Mouse (Mus musculus): ENCODE results near the gene Gm5136. TPM values are rescaled to one million over a fixed set of nuclear protein-coding genes. Genes with fewer than 3 reads are reported as not detected.

The Gm5136 gene
- not detected in 2 replicates for polyA plus RNA-seq (2014; fragmentation: Nextera tagmentation; extraction: Ambion mirVana)

DNA sequence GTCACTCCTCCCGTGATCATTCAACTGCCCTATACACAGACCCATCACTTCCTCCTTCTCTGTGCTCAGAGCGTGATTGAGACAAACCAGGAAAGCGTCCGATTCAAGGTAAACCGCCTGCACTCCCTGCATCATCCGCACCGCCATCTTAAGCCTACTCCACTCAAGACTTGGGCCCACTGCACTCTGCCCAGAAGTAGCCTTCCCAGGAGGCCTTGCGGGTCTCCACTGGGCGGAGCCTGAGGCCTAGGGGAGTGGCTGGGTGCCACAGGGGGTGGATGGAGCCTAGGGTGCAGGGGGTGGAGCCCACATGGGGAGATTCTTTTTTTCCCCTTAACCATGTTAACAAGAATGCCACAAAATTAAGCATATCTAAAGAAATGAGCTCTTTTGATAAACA lies at the start of gene Gm5136:
Gene Gm5136 (minus strand): TSS at position 215 of the 400 bp plus-strand sequence.
- H3K4me2 ChIP-seq (ENCODE audit: low read length) = no peak within 1 kb of the TSS
- no peaks in the 10 kb centered on the region for H3K27me3 ChIP-seq (replicated peaks; ENCODE audit: control insufficient read depth, insufficient read depth, low read length)
- peaks cover 10% of the 10 kb centered on the region; the same call in 1 of the 2 replicates for H3K4me1 ChIP-seq (ENCODE audit: control insufficient read depth, insufficient read depth, low read length)
- H3K9ac ChIP-seq (ENCODE audit: low read length) = no peak within 1 kb of the TSS
- H3K27ac ChIP-seq (ENCODE audit: low read depth, low read length) = peak within 1 kb of the TSS; percentile 58; the same call in 1 of the 2 replicates
- no peak for ATAC-seq
- 97% methylated on average over 9 of the region's 9 CpGs for WGBS
- no peak for DNase-seq (ENCODE audit: low spot score)
- H3K4me3 ChIP-seq (ENCODE audit: low read depth, low read length) = no peak within 1 kb of the TSS
- no peaks in the 10 kb centered on the region for H3K9me3 ChIP-seq (replicated peaks; ENCODE audit: control insufficient read depth, low read length)
- H3K36me3 ChIP-seq (ENCODE audit: control insufficient read depth, insufficient read depth, low read length) = no peaks in the 10 kb centered on the region

- no peak for DNase-seq (ENCODE audit: low spot score)
- Histone ChIP-seq H3K27ac (ENCODE audit: low read depth, low read length) (no peak overlapping the region), H3K4me1 (ENCODE audit: control insufficient read depth, insufficient read depth, low read length) (no peaks in the 10 kb centered on the region), H3K4me2 (ENCODE audit: low read length) (no peak overlapping the region), H3K36me3 (ENCODE audit: control insufficient read depth, insufficient read depth, low read length) (no peaks in the 10 kb centered on the region), H3K9ac (ENCODE audit: low read length) (no peak overlapping the region), H3K9me3 (replicated peaks; ENCODE audit: control insufficient read depth, low read length) (no peaks in the 10 kb centered on the region), H3K27me3 (replicated peaks; ENCODE audit: control insufficient read depth, insufficient read depth, low read length) (no peaks in the 10 kb centered on the region), H3K4me3 (ENCODE audit: low read depth, low read length) (no peak overlapping the region)
- WGBS = 96% methylated on average over 2 of the region's 2 CpGs
- ATAC-seq = no peak
Measured at GRCm38 (mm10) chr10:108743759-108744158, 43.8 kb upstream of the Gm5136 start.

- Histone ChIP-seq H3K4me2 (ENCODE audit: low read length) (no peak overlapping the region), H3K36me3 (ENCODE audit: control insufficient read depth, insufficient read depth, low read length) (no peaks in the 10 kb centered on the region), H3K9ac (ENCODE audit: low read length) (no peak overlapping the region), H3K9me3 (replicated peaks; ENCODE audit: control insufficient read depth, low read length) (0 out of 2 replicates have a peak, but pooled peaks cover 4% of the 10 kb centered on the region), H3K4me3 (ENCODE audit: low read depth, low read length) (no peak overlapping the region), H3K27ac (ENCODE audit: low read depth, low read length) (no peak overlapping the region), H3K4me1 (ENCODE audit: control insufficient read depth, insufficient read depth, low read length) (no peaks in the 10 kb centered on the region), H3K27me3 (replicated peaks; ENCODE audit: control insufficient read depth, insufficient read depth, low read length) (no peaks in the 10 kb centered on the region)
- DNase-seq (ENCODE audit: low spot score) (peak; percentile 80), ATAC-seq (0 out of 2 replicates have a peak, but pooled peaks have one; percentile 65)
- WGBS = 70% methylated on average over 2 of the region's 2 CpGs
Measured at GRCm38 (mm10) chr10:108733982-108734381, 34.0 kb upstream of the Gm5136 start.

DNA sequence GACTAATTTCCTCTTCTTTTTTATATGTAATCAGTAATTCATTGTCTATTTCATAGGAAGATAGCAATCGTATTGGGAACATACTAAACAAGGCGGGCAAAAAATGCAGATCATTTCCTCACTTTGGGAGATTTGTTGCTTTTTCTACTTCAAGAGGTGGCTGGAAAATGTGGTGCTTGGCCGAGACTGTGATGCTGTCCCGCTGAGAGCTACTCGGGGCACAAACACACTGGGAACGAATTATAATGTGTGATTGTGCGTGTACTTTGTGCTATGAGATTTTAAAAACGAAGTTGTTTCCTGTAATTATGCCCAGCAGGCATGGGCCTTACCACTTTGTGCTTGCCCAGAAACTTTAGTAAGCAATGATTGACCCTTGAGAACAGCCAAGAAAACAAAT lies 29.0 kb upstream of the Gm5136 start:
- DNase-seq (ENCODE audit: low spot score) = no peak
- ATAC-seq = no peak
- H3K27me3 ChIP-seq (replicated peaks; ENCODE audit: control insufficient read depth, insufficient read depth, low read length) = no peaks in the 10 kb centered on the region
- no peak overlapping the region for H3K4me2 ChIP-seq (ENCODE audit: low read length)
- H3K4me1 ChIP-seq (ENCODE audit: control insufficient read depth, insufficient read depth, low read length) = no peaks in the 10 kb centered on the region
- WGBS = 66% methylated on average over 8 of the region's 8 CpGs
- H3K9me3 ChIP-seq (replicated peaks; ENCODE audit: control insufficient read depth, low read length) = 0 out of 2 replicates have a peak, but pooled peaks cover 4% of the 10 kb centered on the region
- H3K36me3 ChIP-seq (ENCODE audit: control insufficient read depth, insufficient read depth, low read length) = no peaks in the 10 kb centered on the region
- no peak overlapping the region for H3K4me3 ChIP-seq (ENCODE audit: low read depth, low read length)
- H3K27ac ChIP-seq (ENCODE audit: low read depth, low read length) = no peak overlapping the region; the same call in 1 of the 2 replicates
- H3K9ac ChIP-seq (ENCODE audit: low read length) = no peak overlapping the region

DNA sequence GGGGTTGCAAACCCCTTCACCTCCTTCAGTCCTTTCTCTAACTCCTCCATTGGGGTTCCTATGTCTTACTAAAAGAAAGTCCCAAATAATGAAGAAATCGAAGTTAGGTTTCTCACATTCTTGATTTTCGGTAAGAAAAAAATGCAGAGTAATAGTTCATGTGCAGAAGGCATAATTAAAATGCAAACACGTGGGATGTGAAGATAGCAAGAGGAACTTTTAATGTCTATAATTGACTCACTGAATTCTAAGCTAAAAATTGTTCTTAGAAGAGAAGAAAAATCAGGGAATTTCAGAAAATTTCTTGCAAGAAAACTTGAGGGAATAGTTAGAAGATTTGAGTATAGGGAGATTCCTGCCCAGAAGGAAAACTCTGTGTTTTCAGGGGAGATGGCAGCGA lies 26.4 kb upstream of the Gm5136 start:
- no peak for ATAC-seq

GRCm38 (mm10) chr10:108724878-108725277 lies 24.9 kb upstream of the Gm5136 start:
- Histone ChIP-seq H3K27me3 (replicated peaks; ENCODE audit: control insufficient read depth, insufficient read depth, low read length) (no peaks in the 10 kb centered on the region), H3K36me3 (ENCODE audit: control insufficient read depth, insufficient read depth, low read length) (no peaks in the 10 kb centered on the region), H3K9me3 (replicated peaks; ENCODE audit: control insufficient read depth, low read length) (no peaks in the 10 kb centered on the region), H3K9ac (ENCODE audit: low read length) (no peak overlapping the region), H3K4me3 (ENCODE audit: low read depth, low read length) (no peak overlapping the region), H3K4me2 (ENCODE audit: low read length) (no peak overlapping the region), H3K4me1 (ENCODE audit: control insufficient read depth, insufficient read depth, low read length) (no peaks in the 10 kb centered on the region), H3K27ac (ENCODE audit: low read depth, low read length) (no peak overlapping the region)
- DNase-seq (ENCODE audit: low spot score) (no peak), ATAC-seq (no peak)
- 52% methylated on average over 3 of the region's 3 CpGs for WGBS

More for the DNA sequence above, 26.4 kb upstream of the Gm5136 start:
- Histone ChIP-seq H3K9ac (ENCODE audit: low read length) (no peak overlapping the region), H3K36me3 (ENCODE audit: control insufficient read depth, insufficient read depth, low read length) (no peaks in the 10 kb centered on the region), H3K4me2 (ENCODE audit: low read length) (no peak overlapping the region), H3K4me1 (ENCODE audit: control insufficient read depth, insufficient read depth, low read length) (no peaks in the 10 kb centered on the region), H3K4me3 (ENCODE audit: low read depth, low read length) (no peak overlapping the region), H3K27ac (ENCODE audit: low read depth, low read length) (no peak overlapping the region), H3K9me3 (replicated peaks; ENCODE audit: control insufficient read depth, low read length) (no peaks in the 10 kb centered on the region), H3K27me3 (replicated peaks; ENCODE audit: control insufficient read depth, insufficient read depth, low read length) (no peaks in the 10 kb centered on the region)
- 89% methylated on average over 4 of the region's 4 CpGs for WGBS
- DNase-seq (ENCODE audit: low spot score) = no peak

DNA sequence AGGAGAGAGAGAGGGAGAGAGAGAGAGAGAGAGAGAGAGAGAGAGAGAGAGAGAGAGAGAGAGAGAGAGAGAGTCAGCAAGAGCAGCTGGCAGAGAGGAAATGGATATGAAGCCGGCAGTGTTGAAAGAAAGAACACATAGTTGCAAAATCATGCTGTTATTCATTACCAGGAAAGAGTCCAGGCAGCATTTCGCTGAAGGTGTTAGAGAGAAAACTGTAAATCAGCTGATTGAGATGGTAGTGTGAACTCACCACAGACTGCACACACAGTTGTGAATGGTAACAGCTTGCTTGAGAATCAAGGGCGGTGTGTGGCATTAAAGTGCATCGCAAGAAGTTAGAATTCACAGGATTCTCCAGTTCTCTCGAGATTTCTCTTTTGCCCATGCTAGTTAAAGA lies 10.6 kb upstream of the Gm5136 start:
- H3K9ac ChIP-seq (ENCODE audit: low read length) = no peak overlapping the region
- H3K9me3 ChIP-seq (replicated peaks; ENCODE audit: control insufficient read depth, low read length) = no peaks in the 10 kb centered on the region
- H3K4me2 ChIP-seq (ENCODE audit: low read length) = no peak overlapping the region
- no peaks in the 10 kb centered on the region for H3K4me1 ChIP-seq (ENCODE audit: control insufficient read depth, insufficient read depth, low read length)
- H3K27me3 ChIP-seq (replicated peaks; ENCODE audit: control insufficient read depth, insufficient read depth, low read length) = no peaks in the 10 kb centered on the region
- ATAC-seq = peak; percentile 78
- H3K27ac ChIP-seq (ENCODE audit: low read depth, low read length) = no peak overlapping the region
- H3K4me3 ChIP-seq (ENCODE audit: low read depth, low read length) = no peak overlapping the region
- 70% methylated on average over 5 of the region's 5 CpGs for WGBS
- DNase-seq (ENCODE audit: low spot score) = peak; percentile 74
- no peaks in the 10 kb centered on the region for H3K36me3 ChIP-seq (ENCODE audit: control insufficient read depth, insufficient read depth, low read length)

GRCm38 (mm10) chr10:108705658-108706057 lies 5.7 kb upstream of the Gm5136 start:
- Histone ChIP-seq H3K9ac (ENCODE audit: low read length) (no peak overlapping the region), H3K27me3 (replicated peaks; ENCODE audit: control insufficient read depth, insufficient read depth, low read length) (no peaks in the 10 kb centered on the region), H3K4me1 (ENCODE audit: control insufficient read depth, insufficient read depth, low read length) (peaks cover 10% of the 10 kb centered on the region; the same call in 1 of the 2 replicates), H3K4me2 (ENCODE audit: low read length) (no peak overlapping the region), H3K9me3 (replicated peaks; ENCODE audit: control insufficient read depth, low read length) (no peaks in the 10 kb centered on the region), H3K4me3 (ENCODE audit: low read depth, low read length) (no peak overlapping the region), H3K36me3 (ENCODE audit: control insufficient read depth, insufficient read depth, low read length) (no peaks in the 10 kb centered on the region), H3K27ac (ENCODE audit: low read depth, low read length) (no peak overlapping the region)
- no peak for ATAC-seq
- DNase-seq (ENCODE audit: low spot score) = no peak
- 84% methylated on average over 3 of the region's 3 CpGs for WGBS

- no peaks in the 10 kb centered on the region for H3K27me3 ChIP-seq (replicated peaks; ENCODE audit: control insufficient read depth, insufficient read depth, low read length)
- no peak overlapping the region for H3K4me3 ChIP-seq (ENCODE audit: low read depth, low read length)
- peaks cover 10% of the 10 kb centered on the region; the same call in 1 of the 2 replicates for H3K4me1 ChIP-seq (ENCODE audit: control insufficient read depth, insufficient read depth, low read length)
- peak overlapping the region; percentile 21; the same call in 1 of the 2 replicates for H3K9ac ChIP-seq (ENCODE audit: low read length)
- H3K9me3 ChIP-seq (replicated peaks; ENCODE audit: control insufficient read depth, low read length) = no peaks in the 10 kb centered on the region
- no peaks in the 10 kb centered on the region for H3K36me3 ChIP-seq (ENCODE audit: control insufficient read depth, insufficient read depth, low read length)
- H3K4me2 ChIP-seq (ENCODE audit: low read length) = peak overlapping the region; percentile 21
- peak overlapping the region; percentile 58; the same call in 1 of the 2 replicates for H3K27ac ChIP-seq (ENCODE audit: low read depth, low read length)
- WGBS = 7% methylated on average over 14 of the region's 14 CpGs
- ATAC-seq (peak; percentile 88), DNase-seq (ENCODE audit: low spot score) (peak; percentile 89)
Measured at GRCm38 (mm10) chr10:108701361-108702128, 1.6 kb upstream of the Gm5136 start.
